Mouse (Mus musculus): ENCODE results near the gene Zic5. TPM values are rescaled to one million over a fixed set of nuclear protein-coding genes. Genes with fewer than 3 reads are reported as not detected.
A peak's percentile ranks its signal among the peaks of the same experiment; 100 is the strongest.

The Zic5 gene
- polyA plus RNA-seq, 1 experiment from 2014 or later: 4.8 TPM

GRCm38 (mm10) chr14:122450496-122451382 lies 14.7 kb downstream of the Zic5 start, which contains the start of gene Gm5089:
Gene Gm5089, minus strand, starts transcription at chr14:122451115.
- WGBS: 1% methylated on average over 59 of the region's 59 CpGs
- no peaks in the 10 kb centered on the region for H3K36me3 ChIP-seq
- H3K4me3 ChIP-seq: peak within 1 kb of the TSS; percentile 40
- 0 out of 2 replicates have a peak within 1 kb of the TSS, but pooled peaks have one; percentile 41 for H3K27ac ChIP-seq
- peak within 1 kb of the TSS; percentile 32 for H3K9ac ChIP-seq
- peak; percentile 71 for ATAC-seq (ENCODE audit: insufficient number of reproducible peaks, insufficient read depth, low FRiP score, low TSS enrichment)
- H3K27me3 ChIP-seq: peaks cover 68% of the 10 kb centered on the region
- peaks cover 23% of the 10 kb centered on the region for H3K4me1 ChIP-seq
- no peaks in the 10 kb centered on the region for H3K9me3 ChIP-seq
- H3K4me2 ChIP-seq (replicated peaks): peak within 1 kb of the TSS; percentile 76

- H3K4me3 ChIP-seq: peak overlapping the region; percentile 40
- peaks cover 23% of the 10 kb centered on the region for H3K4me1 ChIP-seq
- H3K27me3 ChIP-seq: peaks cover 61% of the 10 kb centered on the region
- no peaks in the 10 kb centered on the region for H3K9me3 ChIP-seq
- 3% methylated on average over 29 of the region's 29 CpGs for WGBS
- peak overlapping the region; percentile 76 for H3K4me2 ChIP-seq (replicated peaks)
- H3K36me3 ChIP-seq: no peaks in the 10 kb centered on the region
- 0 out of 2 replicates have a peak overlapping the region, but pooled peaks have one; percentile 41 for H3K27ac ChIP-seq
- ATAC-seq (ENCODE audit: insufficient number of reproducible peaks, insufficient read depth, low FRiP score, low TSS enrichment): no peak
- H3K9ac ChIP-seq: peak overlapping the region; percentile 7; the same call in 1 of the 2 replicates
Measured at GRCm38 (mm10) chr14:122449601-122450495, 15.6 kb downstream of the Zic5 start.

GRCm38 (mm10) chr14:122436850-122437249 lies 28.6 kb downstream of the Zic5 start:
- no peaks in the 10 kb centered on the region for H3K9me3 ChIP-seq
- no peak for ATAC-seq (ENCODE audit: insufficient number of reproducible peaks, insufficient read depth, low FRiP score, low TSS enrichment)
- H3K27ac ChIP-seq: no peak overlapping the region
- H3K4me2 ChIP-seq (replicated peaks): no peak overlapping the region
- H3K9ac ChIP-seq: no peak overlapping the region
- 66% methylated on average over 10 of the region's 10 CpGs for WGBS
- H3K4me1 ChIP-seq: 0 out of 2 replicates have a peak, but pooled peaks cover 5% of the 10 kb centered on the region
- H3K27me3 ChIP-seq: no peaks in the 10 kb centered on the region
- no peak overlapping the region for H3K4me3 ChIP-seq
- H3K36me3 ChIP-seq: no peaks in the 10 kb centered on the region

- H3K4me3 ChIP-seq: no peak overlapping the region
- no peaks in the 10 kb centered on the region for H3K36me3 ChIP-seq
- H3K9ac ChIP-seq: no peak overlapping the region
- H3K27me3 ChIP-seq: 0 out of 2 replicates have a peak, but pooled peaks cover 4% of the 10 kb centered on the region
- no peaks in the 10 kb centered on the region for H3K9me3 ChIP-seq
- H3K27ac ChIP-seq: no peak overlapping the region
- ATAC-seq (ENCODE audit: insufficient number of reproducible peaks, insufficient read depth, low FRiP score, low TSS enrichment): no peak
- no peak overlapping the region for H3K4me2 ChIP-seq (replicated peaks)
- WGBS: 92% methylated on average over 10 of the region's 10 CpGs
- H3K4me1 ChIP-seq: 0 out of 2 replicates have a peak, but pooled peaks cover 5% of the 10 kb centered on the region
Measured at GRCm38 (mm10) chr14:122434039-122434438, 31.4 kb downstream of the Zic5 start.

GRCm38 (mm10) chr14:122432558-122432957 lies 32.9 kb downstream of the Zic5 start:
- H3K4me3 ChIP-seq: no peak overlapping the region
- H3K9me3 ChIP-seq: no peaks in the 10 kb centered on the region
- WGBS: 63% methylated on average over 3 of the region's 3 CpGs
- H3K4me2 ChIP-seq (replicated peaks): no peak overlapping the region
- ATAC-seq (ENCODE audit: insufficient number of reproducible peaks, insufficient read depth, low FRiP score, low TSS enrichment): no peak
- 0 out of 2 replicates have a peak, but pooled peaks cover 4% of the 10 kb centered on the region for H3K27me3 ChIP-seq
- no peak overlapping the region for H3K9ac ChIP-seq
- H3K4me1 ChIP-seq: peaks cover 5% of the 10 kb centered on the region; the same call in 1 of the 2 replicates
- no peaks in the 10 kb centered on the region for H3K36me3 ChIP-seq
- H3K27ac ChIP-seq: no peak overlapping the region

GRCm38 (mm10) chr14:122427654-122428053 lies 37.8 kb downstream of the Zic5 start:
- H3K4me2 ChIP-seq (replicated peaks): no peak overlapping the region
- H3K27ac ChIP-seq: no peak overlapping the region; the same call in 1 of the 2 replicates
- H3K36me3 ChIP-seq: no peaks in the 10 kb centered on the region
- no peak overlapping the region for H3K9ac ChIP-seq
- 93% methylated on average over 3 of the region's 3 CpGs for WGBS
- peaks cover 18% of the 10 kb centered on the region for H3K4me1 ChIP-seq
- H3K27me3 ChIP-seq: 0 out of 2 replicates have a peak, but pooled peaks cover 4% of the 10 kb centered on the region
- H3K4me3 ChIP-seq: no peak overlapping the region
- H3K9me3 ChIP-seq: no peaks in the 10 kb centered on the region
- no peak for ATAC-seq (ENCODE audit: insufficient number of reproducible peaks, insufficient read depth, low FRiP score, low TSS enrichment)

- Histone ChIP-seq H3K27me3 (0 out of 2 replicates have a peak, but pooled peaks cover 4% of the 10 kb centered on the region), H3K4me1 (peaks cover 14% of the 10 kb centered on the region), H3K4me3 (no peak overlapping the region), H3K4me2 (replicated peaks) (no peak overlapping the region), H3K36me3 (no peaks in the 10 kb centered on the region), H3K9ac (no peak overlapping the region), H3K9me3 (no peaks in the 10 kb centered on the region), H3K27ac (peak overlapping the region; percentile 64)
- ATAC-seq (ENCODE audit: insufficient number of reproducible peaks, insufficient read depth, low FRiP score, low TSS enrichment): no peak; the same call in 1 of the 2 replicates
- 32% methylated on average over 8 of the region's 8 CpGs for WGBS
Measured at GRCm38 (mm10) chr14:122427204-122427560, 38.3 kb downstream of the Zic5 start.

GRCm38 (mm10) chr14:122426529-122427203 lies 38.8 kb downstream of the Zic5 start:
- Histone ChIP-seq H3K4me3 (no peak overlapping the region), H3K4me2 (replicated peaks) (0 out of 2 replicates have a peak overlapping the region, but pooled peaks have one; percentile 0), H3K27me3 (0 out of 2 replicates have a peak, but pooled peaks cover 4% of the 10 kb centered on the region), H3K4me1 (peaks cover 14% of the 10 kb centered on the region), H3K36me3 (no peaks in the 10 kb centered on the region), H3K9me3 (no peaks in the 10 kb centered on the region), H3K27ac (peak overlapping the region; percentile 64), H3K9ac (no peak overlapping the region)
- no peak for ATAC-seq (ENCODE audit: insufficient number of reproducible peaks, insufficient read depth, low FRiP score, low TSS enrichment)
- WGBS: 30% methylated on average over 10 of the region's 10 CpGs

- WGBS: 79% methylated on average over 3 of the region's 3 CpGs
Measured at GRCm38 (mm10) chr14:122424441-122424840, 41.0 kb downstream of the Zic5 start.

GRCm38 (mm10) chr14:122416166-122416771 lies 49.2 kb downstream of the Zic5 start:
- no peaks in the 10 kb centered on the region for H3K27me3 ChIP-seq
- WGBS: 28% methylated on average over 4 of the region's 4 CpGs
- peaks cover 8% of the 10 kb centered on the region; the same call in 1 of the 2 replicates for H3K4me1 ChIP-seq
- no peaks in the 10 kb centered on the region for H3K36me3 ChIP-seq
- ATAC-seq (ENCODE audit: insufficient number of reproducible peaks, insufficient read depth, low FRiP score, low TSS enrichment): no peak
- H3K4me3 ChIP-seq: no peak overlapping the region
- H3K27ac ChIP-seq: no peak overlapping the region
- no peaks in the 10 kb centered on the region for H3K9me3 ChIP-seq
- H3K4me2 ChIP-seq (replicated peaks): no peak overlapping the region
- H3K9ac ChIP-seq: no peak overlapping the region

More at GRCm38 (mm10) chr14:122424441-122424840, 41.0 kb downstream of the Zic5 start:
- Histone ChIP-seq H3K4me3 (no peak overlapping the region), H3K9me3 (no peaks in the 10 kb centered on the region), H3K4me1 (peaks cover 16% of the 10 kb centered on the region), H3K4me2 (replicated peaks) (no peak overlapping the region), H3K36me3 (no peaks in the 10 kb centered on the region), H3K27me3 (no peaks in the 10 kb centered on the region), H3K9ac (no peak overlapping the region), H3K27ac (no peak overlapping the region)
- ATAC-seq (ENCODE audit: insufficient number of reproducible peaks, insufficient read depth, low FRiP score, low TSS enrichment): no peak

All from embryonic facial prominence, embryonic 12.5 days (tissue).